Mouse (Mus musculus): Measurements from ENCODE around the gene Asb1.

The Asb1 gene

DNA sequence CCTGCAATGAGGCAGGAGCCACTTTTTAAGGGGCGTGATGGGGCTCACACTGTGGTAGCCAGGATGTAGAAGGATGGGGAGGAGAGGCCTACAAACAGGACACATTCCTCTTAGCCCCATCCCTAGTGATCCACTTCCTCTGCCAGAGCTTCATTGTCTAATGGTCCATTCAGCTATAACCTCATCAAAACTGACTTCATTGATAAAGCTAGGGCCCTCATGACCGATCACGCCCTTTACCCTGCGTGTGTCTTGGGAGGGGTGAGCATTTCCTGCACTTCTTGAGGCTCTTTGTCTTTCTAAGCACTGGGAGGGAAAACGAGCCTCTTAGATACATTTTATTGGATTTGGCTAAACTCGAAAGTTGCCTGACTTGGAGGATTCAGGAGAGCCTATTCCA is 66.8 kb downstream of the Asb1 start:
- no peak for DNase-seq (ENCODE audit: low spot score in 2 of 2)

Measured in urinary bladder, adult 18-20 months (tissue).